Mouse (Mus musculus) heart, embryonic 13.5 days (tissue): ENCODE data around the gene Gm21440. TPM values are rescaled to one million over a fixed set of nuclear protein-coding genes. Genes with fewer than 3 reads are reported as not detected.
"Not testable (repeated sequence)": the region's sequence is repeated elsewhere in the genome, so short reads cannot be mapped to it uniquely, and the experiment has no call there.

ENCODE experiments used
- ATAC-seq: fragments of 200-750 bp; cut with Nextera tagmentation; 2 replicates; pipeline ENCODE4 v1.8.0; 2017; ENCODE audit warnings: moderate TSS enrichment; ENCODE audit not compliant: insufficient number of reproducible peaks, low FRiP score, low TSS enrichment; ENCODE audit errors: extremely low read depth
- H3K27ac ChIP-seq: fragments of 300-500 bp; sonication (generic); replicated peaks from 2 replicates; pipeline ENCODE4 v1.5.1; 2015; ENCODE audit warnings: moderate library complexity, mild to moderate bottlenecking, inconsistent platforms
- H3K27me3 ChIP-seq: fragments of 300-500 bp; sonication (generic); replicated peaks from 2 replicates; pipeline ENCODE4 v1.6.1; 2015; ENCODE audit warnings: mild to moderate bottlenecking, inconsistent platforms
- H3K36me3 ChIP-seq: fragments of 300-500 bp; sonication (generic); 2 replicates; pipeline ENCODE4 v1.6.1; 2015; ENCODE audit warnings: mild to moderate bottlenecking, inconsistent platforms
- H3K4me1 ChIP-seq: fragments of 300-500 bp; sonication (generic); 2 replicates; pipeline ENCODE4 v1.6.1; 2015; ENCODE audit warnings: inconsistent platforms
- H3K4me2 ChIP-seq: fragments of 300-500 bp; sonication (generic); 2 replicates; pipeline ENCODE4 v1.6.1; 2015; ENCODE audit warnings: inconsistent platforms, mild to moderate bottlenecking, moderate library complexity
- H3K4me3 ChIP-seq: fragments of 300-500 bp; sonication (generic); 2 replicates; pipeline ENCODE4 v1.5.1; 2015; ENCODE audit warnings: moderate library complexity, mild to moderate bottlenecking, inconsistent platforms
- H3K9ac ChIP-seq: fragments of 300-500 bp; sonication (generic); 2 replicates; pipeline ENCODE4 v1.6.1; 2015; ENCODE audit warnings: inconsistent platforms, mild to moderate bottlenecking, moderate library complexity
- H3K9me3 ChIP-seq: fragments of 300-500 bp; sonication (generic); 2 replicates; pipeline ENCODE4 v1.6.1; 2016; ENCODE audit warnings: inconsistent platforms
- WGBS: fragments of 180-500 bp; shearing (Covaris S2); methylation state at CpG from one replicate; pipeline ENCODE4 v1.1.7; 2015; ENCODE audit warnings: mixed read lengths; 5-methylcytosine and 5-hydroxymethylcytosine counted together
- polyA plus RNA-seq: library from polyadenylated mRNA; unstranded; fragments of >200 nt; fragmentation: Nextera tagmentation; extraction: Ambion mirVana; gene quantifications from 2 replicates; pipeline ENCODE4 v1.2.1, GENCODE M21; 2015

The Gm21440 gene
- not detected in 2 replicates for polyA plus RNA-seq

DNA sequence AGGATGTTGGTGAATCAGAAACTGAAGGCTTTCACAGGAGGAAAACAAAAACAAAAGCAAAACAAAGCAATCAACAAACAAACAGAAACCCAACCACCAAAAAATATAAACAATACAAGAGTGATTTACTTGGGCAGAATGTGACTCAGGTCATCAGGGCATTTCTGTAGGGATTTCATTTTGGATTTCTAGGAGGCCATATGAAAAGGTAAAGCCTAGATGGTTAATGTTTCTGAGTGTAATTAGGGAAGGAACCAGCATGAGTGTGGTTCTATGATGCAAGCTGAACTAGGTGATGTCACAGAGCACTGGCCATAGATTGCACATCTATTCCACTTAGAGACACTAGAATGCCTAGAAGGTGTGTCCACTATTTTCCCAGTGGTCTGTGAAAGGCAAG, at the start of gene Gm21440, which contains the start of gene Gm21454:
Gene Gm21440, plus strand, starts transcription at position 301 of the 400 bp plus-strand sequence.
Gene Gm21454, plus strand, starts transcription at position 352 of the 400 bp plus-strand sequence.
- not testable (repeated sequence) for H3K4me1 ChIP-seq, H3K9ac ChIP-seq, H3K27ac ChIP-seq, H3K36me3 ChIP-seq, H3K9me3 ChIP-seq, H3K27me3 ChIP-seq, ATAC-seq, H3K4me3 ChIP-seq, H3K4me2 ChIP-seq

DNA sequence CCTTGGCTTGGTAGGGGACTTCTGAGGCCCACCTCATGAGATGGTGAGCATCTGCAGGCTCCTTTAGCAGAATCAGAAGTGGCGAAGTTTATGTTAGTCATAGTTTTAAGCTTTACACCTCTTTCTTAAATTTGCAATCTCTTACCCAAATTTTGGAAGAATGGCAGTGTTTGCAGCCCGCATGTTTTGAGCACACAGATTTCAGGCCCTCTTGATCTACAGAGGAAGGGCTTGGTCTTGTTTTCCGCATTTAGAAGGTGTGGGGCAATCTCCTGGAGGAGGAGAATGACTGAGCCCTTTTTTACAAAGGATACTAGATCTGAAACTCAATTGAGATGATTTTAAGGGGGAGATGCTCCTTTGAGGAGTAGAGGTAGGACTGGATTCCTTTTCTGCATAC, 28.4 kb upstream of the Gm21440 start, which contains the start of gene Gm21828:
Gene Gm21828, minus strand, starts transcription at position 101 of the 400 bp plus-strand sequence.
- WGBS = no CpG with 5 or more reads among the region's 3 CpGs
- H3K36me3 ChIP-seq, H3K27me3 ChIP-seq, H3K9me3 ChIP-seq, H3K4me2 ChIP-seq, H3K4me1 ChIP-seq, H3K4me3 ChIP-seq, H3K27ac ChIP-seq, H3K9ac ChIP-seq, ATAC-seq: not testable (repeated sequence)

Other genes with a start within 250 kb of the Gm21440 start
- gene Gm20807, start 209.5 kb upstream of the Gm21440 start, polyA plus RNA-seq = not detected in 2 replicates
- gene Gm21891, start 118.9 kb upstream of the Gm21440 start, polyA plus RNA-seq = not detected in 2 replicates
- gene Gm21425, start 90.4 kb upstream of the Gm21440 start, polyA plus RNA-seq = not detected in 2 replicates
- gene Gm21828, start 28.5 kb upstream of the Gm21440 start, polyA plus RNA-seq = not detected in 2 replicates
- gene Gm21454, start 51 bp downstream of the Gm21440 start, polyA plus RNA-seq = not detected in 2 replicates
- not detected in 2 replicates for gene Gm21725, start 96.7 kb downstream of the Gm21440 start, polyA plus RNA-seq
- not detected in 2 replicates for gene Gm21866, start 213.2 kb downstream of the Gm21440 start, polyA plus RNA-seq
- gene Gm20773, start 241.6 kb downstream of the Gm21440 start, polyA plus RNA-seq = not detected in 2 replicates